Mouse (Mus musculus) right cerebral cortex, adult 2 months (tissue): ENCODE measurements around the gene Fhit.
A peak's percentile ranks its signal among the peaks of the same experiment; 100 is the strongest.

Experiments used
- DNase-seq, 2 experiments: peaks; one replicate each; pipeline ENCODE4 v3.0.0; 2021 to 2022; ENCODE audit warnings: low spot score in 2 of 2

The Fhit gene

GRCm38 (mm10) chr14:9695217-9695690 is 1466.6 kb downstream of the Fhit start:
- no peak for DNase-seq

- DNase-seq, result no peak
Observed at GRCm38 (mm10) chr14:9688664-9689257, 1473.1 kb downstream of the Fhit start.

- DNase-seq, result no peak
Observed at GRCm38 (mm10) chr14:9684362-9684761, 1477.5 kb downstream of the Fhit start.

GRCm38 (mm10) chr14:9672728-9673127 is 1489.1 kb downstream of the Fhit start:
- DNase-seq, result no peak

GRCm38 (mm10) chr14:9671776-9672175 is 1490.1 kb downstream of the Fhit start:
- DNase-seq, result no peak

GRCm38 (mm10) chr14:9669766-9670165 is 1492.1 kb downstream of the Fhit start:
- DNase-seq, result no peak

- DNase-seq, result no peak
Observed at GRCm38 (mm10) chr14:9658445-9658844, 1503.4 kb downstream of the Fhit start.

- peak in 1 of 2 experiments; percentile 16 for DNase-seq
Observed at GRCm38 (mm10) chr14:9651417-9651816, 1510.4 kb downstream of the Fhit start.

GRCm38 (mm10) chr14:9648416-9648815 is 1513.4 kb downstream of the Fhit start:
- DNase-seq, result peak in 1 of 2 experiments; percentile 27

- no peak for DNase-seq
Observed at GRCm38 (mm10) chr14:9646233-9646632, 1515.6 kb downstream of the Fhit start.

GRCm38 (mm10) chr14:9644216-9645166 is 1517.3 kb downstream of the Fhit start:
- peak in 1 of 2 experiments; percentile 14 for DNase-seq

- DNase-seq, result no peak
Observed at GRCm38 (mm10) chr14:9643700-9644099, 1518.1 kb downstream of the Fhit start.

GRCm38 (mm10) chr14:9642628-9643027 is 1519.2 kb downstream of the Fhit start:
- no peak for DNase-seq

GRCm38 (mm10) chr14:9642068-9642467 is 1519.8 kb downstream of the Fhit start:
- DNase-seq, result no peak

GRCm38 (mm10) chr14:9634247-9634991 is 1527.4 kb downstream of the Fhit start:
- no peak for DNase-seq

GRCm38 (mm10) chr14:9632537-9632936 is 1529.3 kb downstream of the Fhit start:
- no peak for DNase-seq

- no peak for DNase-seq
Observed at GRCm38 (mm10) chr14:9623219-9624043, 1538.4 kb downstream of the Fhit start.

- DNase-seq, result no peak
Observed at GRCm38 (mm10) chr14:9620902-9621540, 1540.8 kb downstream of the Fhit start.

GRCm38 (mm10) chr14:9619840-9620239 is 1542.0 kb downstream of the Fhit start:
- no peak for DNase-seq

GRCm38 (mm10) chr14:9613126-9613525 is 1548.7 kb downstream of the Fhit start:
- DNase-seq, result no peak

- no peak for DNase-seq
Observed at GRCm38 (mm10) chr14:9609120-9609519, 1552.7 kb downstream of the Fhit start.
